Mouse (Mus musculus) ES-E14 (cell line): Measurements from ENCODE around the gene Nlgn3. TPM values are rescaled to one million over a fixed set of nuclear protein-coding genes. Genes with fewer than 3 reads are reported as not detected.

Experiments used
- DNase-seq: peaks from one replicate; pipeline ENCODE4 v3.0.0-alpha.2; 2013; ENCODE audit warnings: low read depth, low spot score
- H3K27ac ChIP-seq: 2 replicates; pipeline ENCODE4 v1.5.1; 2012; ENCODE audit warnings: low read depth, mild to moderate bottlenecking, low read length, moderate library complexity, mixed read lengths; ENCODE audit not compliant: poor library complexity, insufficient read depth, severe bottlenecking
- H3K36me3 ChIP-seq: 2 replicates; pipeline ENCODE4 v1.6.1; 2012; ENCODE audit warnings: mild to moderate bottlenecking, low read length, moderate library complexity, mixed read lengths; ENCODE audit not compliant: control insufficient read depth, poor library complexity, insufficient read depth, severe bottlenecking
- H3K4me1 ChIP-seq, 2 experiments: fragments of 150-350 bp in 1 of 2; sonication (generic) in 1 of 2; 2 replicates each; pipeline ENCODE4 v1.6.1; 2012; ENCODE audit warnings: low read length in 2 of 2, mild to moderate bottlenecking in 1 of 2, mixed read lengths in 1 of 2; ENCODE audit not compliant: control insufficient read depth in 2 of 2, insufficient read depth in 2 of 2, poor library complexity in 1 of 2
- H3K4me3 ChIP-seq, 2 experiments: fragments of 150-350 bp in 1 of 2; sonication (generic) in 1 of 2; 2 replicates each; pipeline ENCODE4 v1.5.1; 2012; ENCODE audit warnings: low read length in 2 of 2, low read depth in 1 of 2, mild to moderate bottlenecking in 1 of 2, mixed read lengths in 1 of 2; ENCODE audit not compliant: insufficient read depth in 1 of 2, poor library complexity in 1 of 2, severe bottlenecking in 1 of 2
- H3K9ac ChIP-seq: 2 replicates; pipeline ENCODE4 v1.6.1; 2012; ENCODE audit warnings: low read depth, mild to moderate bottlenecking, low read length, mixed read lengths; ENCODE audit not compliant: poor library complexity, insufficient read depth, severe bottlenecking
- H3K9me3 ChIP-seq: fragments of 150-350 bp; sonication (generic); 2 replicates; pipeline ENCODE4 v1.6.1; 2012; ENCODE audit warnings: low read depth, mild to moderate bottlenecking, low read length; ENCODE audit not compliant: control insufficient read depth, insufficient read depth
- CHD2 ChIP-seq: IDR thresholded peaks from 2 replicates; pipeline ENCODE4 v1.6.1; 2014; ENCODE audit warnings: mild to moderate bottlenecking, low read depth, low read length, inconsistent platforms
- HCFC1 ChIP-seq: IDR thresholded peaks from 2 replicates; pipeline ENCODE4 v1.6.1; 2012; ENCODE audit warnings: low read length, inconsistent platforms, borderline replicate concordance; ENCODE audit not compliant: insufficient read depth
- MAFK ChIP-seq: IDR thresholded peaks from 2 replicates; pipeline ENCODE4 v1.6.1; 2014; ENCODE audit warnings: mild to moderate bottlenecking, low read depth, low read length, inconsistent platforms; ENCODE audit not compliant: insufficient read depth
- ZC3H11A ChIP-seq: IDR thresholded peaks from 2 replicates; pipeline ENCODE4 v1.6.1; 2012; ENCODE audit warnings: low read depth, mild to moderate bottlenecking, inconsistent platforms, low read length, borderline replicate concordance
- ZNF384 ChIP-seq: IDR thresholded peaks from 2 replicates; pipeline ENCODE4 v1.6.1; 2012; ENCODE audit warnings: low read depth, low read length, inconsistent platforms
- in situ Hi-C, 2 experiments: fragments of 600-800 bp; cut with MboI; formaldehyde crosslinking; loops; one replicate each; pipeline ENCODE4 v1.15.1; 2025; ENCODE audit warnings: low sequenced_read_pairs in 2 of 2, inconsistent platforms in 1 of 2; ENCODE audit not compliant: unreplicated experiment in 2 of 2
- total RNA-seq: library from RNA; depleted of rRNA; stranded (reverse); fragments of 300-350 nt; gene quantifications from 2 replicates; pipeline ENCODE4 v1.2.3, GENCODE M21; 2012

Nlgn3 gene
- total RNA-seq, 1 experiment, result 0.13 TPM

GRCm38 (mm10) chrX:101325989-101326899 lies 27.3 kb downstream of the Nlgn3 start:
- peaks cover 0 to 5% of the 10 kb centered on the region in 2 experiments; a peak in 1 of 4 replicates for H3K4me1 ChIP-seq
- in situ Hi-C loops, result loop anchor here in 1 of 2 experiments (25.0 kb wide), 1 partner anchor 189 kb away; no protein-coding TSS in a partner anchor
- H3K27ac ChIP-seq, result no peak overlapping the region
- no peak for DNase-seq
- H3K4me3 ChIP-seq, result no peak overlapping the region
- no peak overlapping the region for H3K9ac ChIP-seq
- TF ChIP-seq HCFC1, result no peak
- TF ChIP-seq MAFK, result no peak
- TF ChIP-seq ZC3H11A, result no peak
- TF ChIP-seq CHD2, result no peak
- TF ChIP-seq ZNF384, result no peak
- H3K9me3 ChIP-seq, result no peaks in the 10 kb centered on the region
- no peaks in the 10 kb centered on the region for H3K36me3 ChIP-seq

GRCm38 (mm10) chrX:101329372-101330028 lies 30.5 kb downstream of the Nlgn3 start:
- Histone ChIP-seq H3K9me3 (no peaks in the 10 kb centered on the region), H3K4me1 (peaks cover 0 to 6% of the 10 kb centered on the region in 2 experiments; a peak in 1 of 4 replicates), H3K9ac (peak overlapping the region; percentile 43; the same call in 1 of the 2 replicates), H3K27ac (peak overlapping the region; percentile 53; the same call in 1 of the 2 replicates), H3K4me3 (no peak overlapping the region), H3K36me3 (no peaks in the 10 kb centered on the region)
- in situ Hi-C loops, result loop anchor here (10.0 to 25.0 kb wide), 2 partner anchors 192 to 195 kb away; no protein-coding TSS in a partner anchor
- DNase-seq, result peak; percentile 54
- no peak for TF ChIP-seq HCFC1
- peak; percentile 83 for TF ChIP-seq ZC3H11A

GRCm38 (mm10) chrX:101332031-101332374 lies 33.0 kb downstream of the Nlgn3 start:
- Histone ChIP-seq H3K4me3 (peak overlapping the region; percentile 56 to 75), H3K36me3 (no peaks in the 10 kb centered on the region), H3K4me1 (peaks cover 0 to 4% of the 10 kb centered on the region in 2 experiments; a peak in 1 of 4 replicates), H3K9me3 (no peaks in the 10 kb centered on the region), H3K9ac (peak overlapping the region; percentile 67), H3K27ac (peak overlapping the region; percentile 80)
- no peak for DNase-seq
- TF ChIP-seq HCFC1 (no peak), CHD2 (no peak)
- in situ Hi-C loops, result loop anchor here (10.0 to 25.0 kb wide), 2 partner anchors 195 to 197 kb away; no protein-coding TSS in a partner anchor

- TF ChIP-seq CHD2 (peak; percentile 59), MAFK (peak; percentile 90), ZNF384 (no peak)
- Histone ChIP-seq H3K4me3 (peak overlapping the region; percentile 70 to 87), H3K4me1 (peaks cover 0 to 4% of the 10 kb centered on the region in 2 experiments; a peak in 1 of 4 replicates), H3K27ac (peak overlapping the region; percentile 84), H3K36me3 (no peaks in the 10 kb centered on the region), H3K9me3 (no peaks in the 10 kb centered on the region), H3K9ac (peak overlapping the region; percentile 76)
- in situ Hi-C loops, result loop anchor here (10.0 to 25.0 kb wide), 2 partner anchors 195 to 198 kb away; no protein-coding TSS in a partner anchor
- DNase-seq, result peak; percentile 75
These were observed 33.6 kb downstream of the Nlgn3 start for GRCm38 (mm10) chrX:101332375-101333211.
